Mouse (Mus musculus): Measurements from ENCODE around the gene Hsd17b3.
"Not testable (repeated sequence)": the region's sequence is repeated elsewhere in the genome, so short reads cannot be mapped to it uniquely, and the experiment has no call there.

Hsd17b3 gene

DNA sequence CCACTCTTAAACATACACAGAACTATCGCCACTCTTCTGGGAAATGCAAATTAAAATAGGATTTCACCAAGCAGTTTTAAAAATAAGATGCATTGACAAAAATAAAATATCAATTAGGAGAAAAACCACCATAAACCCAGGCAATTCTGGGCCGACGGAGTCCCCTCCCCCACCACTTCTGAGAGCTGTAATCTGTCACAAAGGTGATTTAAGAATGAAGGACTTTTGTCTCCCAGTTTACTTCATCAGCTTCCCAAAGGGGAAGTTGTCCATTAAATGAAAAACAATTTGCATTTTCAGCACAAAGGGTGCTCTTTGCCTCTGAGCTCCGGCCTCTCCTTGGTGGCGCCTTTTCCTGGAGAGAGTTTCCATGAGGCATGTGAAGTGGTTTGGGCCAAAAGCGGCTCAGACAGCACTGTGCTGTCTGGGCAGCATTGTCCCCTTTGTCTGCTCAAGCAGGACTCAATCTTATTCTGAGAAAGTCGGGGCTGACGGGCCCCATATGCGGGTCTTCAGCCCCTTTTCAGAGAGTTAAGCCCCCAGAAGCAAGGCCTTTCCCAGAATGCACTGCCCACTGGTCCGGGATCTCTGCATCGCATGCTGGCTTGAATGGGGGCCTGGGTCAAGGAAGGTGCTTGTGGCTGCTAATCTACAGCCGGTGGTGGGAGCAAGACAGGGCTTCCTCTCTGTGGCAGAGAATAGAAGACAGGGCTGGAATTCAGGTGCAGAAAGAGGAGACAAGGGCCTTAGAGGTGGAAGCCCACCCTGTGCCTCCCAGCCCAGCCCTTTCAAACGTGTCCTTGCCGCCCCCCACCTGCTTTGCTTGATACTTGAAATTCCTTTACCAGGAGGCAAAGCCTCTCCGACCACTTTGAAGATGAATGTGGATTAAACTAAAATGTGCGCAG is 7.8 kb downstream of the Hsd17b3 start:
- no peak for DNase-seq

DNA sequence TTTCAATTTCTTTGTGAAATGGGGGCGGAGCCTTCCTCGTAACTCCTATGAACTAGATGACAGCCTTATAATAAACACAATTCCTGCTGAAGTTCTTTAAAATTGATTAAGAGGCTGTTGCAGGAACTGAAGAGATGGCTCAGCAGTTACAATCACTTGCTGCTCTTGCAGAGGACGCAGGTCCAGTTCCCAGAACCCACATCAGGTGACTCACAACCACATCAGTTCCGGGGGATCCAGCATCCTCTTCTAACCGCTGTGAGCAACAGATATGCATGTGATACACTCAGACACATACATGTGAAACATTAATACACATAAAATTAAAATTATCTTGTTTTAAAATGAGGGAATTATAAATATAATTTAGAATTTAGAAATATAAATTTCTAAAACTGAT is 11.4 kb downstream of the Hsd17b3 start:
- no peak for DNase-seq

DNA sequence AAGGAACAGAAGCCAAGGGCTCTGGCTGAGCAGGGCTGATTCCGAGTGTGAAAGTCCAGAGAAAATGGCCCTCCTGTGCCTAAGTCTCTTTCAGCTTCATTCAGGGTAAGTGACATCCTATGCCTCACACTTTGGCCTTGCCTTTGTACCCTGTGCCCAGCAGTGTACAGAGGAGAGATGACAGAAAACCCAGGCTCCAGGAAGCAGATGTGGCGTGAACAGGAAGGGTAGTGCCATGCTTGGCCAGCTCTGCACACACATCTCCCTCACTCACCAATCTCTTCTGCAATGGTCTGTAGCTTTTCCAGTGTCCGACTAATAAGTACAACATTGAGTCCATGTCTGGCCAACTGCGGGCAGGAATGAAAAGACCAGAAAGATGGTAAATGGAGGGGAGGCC is 13.0 kb downstream of the Hsd17b3 start:
- DNase-seq, result no peak

DNA sequence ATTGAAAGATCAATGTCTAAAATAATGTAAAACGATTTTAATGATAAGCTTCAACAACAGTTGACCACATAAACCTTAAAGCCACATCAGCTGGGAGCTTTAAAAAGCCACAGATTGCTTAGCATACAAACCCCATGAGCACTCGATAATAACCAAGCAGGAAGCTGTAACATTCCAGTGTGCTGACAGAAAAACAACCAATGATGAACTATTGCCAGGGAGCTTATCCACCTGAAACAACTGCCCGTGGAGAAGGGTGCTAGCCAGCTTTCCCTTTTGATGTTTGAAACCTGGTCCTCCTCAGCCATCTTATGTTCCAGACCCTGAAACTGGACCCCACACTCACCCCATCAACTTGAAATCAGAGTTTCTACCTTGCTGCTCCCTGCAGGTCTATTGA is 22.4 kb downstream of the Hsd17b3 start:
- DNase-seq, result no peak

DNA sequence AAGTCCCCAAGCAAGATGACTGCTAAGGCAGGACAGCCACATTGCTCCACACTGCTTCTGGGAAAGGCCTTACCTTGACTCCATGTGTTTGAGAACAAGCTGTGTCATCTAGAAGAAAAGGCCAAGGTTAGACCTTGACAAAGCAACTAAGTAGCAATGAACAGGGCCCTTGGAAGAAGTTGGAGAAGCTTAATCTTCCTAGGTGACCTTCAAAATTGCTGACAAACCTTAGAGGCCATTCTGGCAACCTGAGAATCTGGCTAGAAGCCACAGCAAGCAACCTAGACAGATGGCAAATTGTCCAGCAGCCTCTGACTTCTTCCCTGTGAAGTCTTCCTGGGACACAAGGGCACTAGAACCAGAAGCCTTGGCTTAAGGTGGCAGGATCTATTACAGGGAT is 24.8 kb downstream of the Hsd17b3 start:
- no peak for DNase-seq

DNA sequence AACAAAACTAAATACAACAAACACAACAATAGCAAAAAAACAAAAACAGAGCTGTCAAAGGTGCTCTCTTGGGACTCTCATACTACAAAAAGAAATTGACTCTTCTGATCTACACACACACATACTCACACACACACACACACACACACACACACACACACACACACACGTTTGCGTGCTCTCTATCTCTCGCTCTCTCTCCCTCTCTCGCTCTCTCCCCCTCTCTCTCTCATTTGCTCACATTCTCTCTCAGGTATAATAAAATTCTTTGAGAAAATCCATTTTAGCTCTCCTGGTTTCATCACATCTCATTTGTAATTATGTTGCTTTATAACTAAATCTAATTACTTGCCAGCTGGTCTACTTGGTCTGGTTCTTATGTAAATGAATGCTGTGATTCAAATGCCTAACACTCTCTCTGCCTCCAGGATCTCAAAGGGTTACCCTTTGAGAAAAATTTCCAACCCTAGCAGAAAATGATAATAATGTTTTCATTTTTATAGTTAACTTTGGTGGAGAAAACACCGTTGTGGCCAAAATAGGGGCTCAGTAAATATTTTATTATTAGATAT is 28.0 kb downstream of the Hsd17b3 start:
- no peak for DNase-seq

DNA sequence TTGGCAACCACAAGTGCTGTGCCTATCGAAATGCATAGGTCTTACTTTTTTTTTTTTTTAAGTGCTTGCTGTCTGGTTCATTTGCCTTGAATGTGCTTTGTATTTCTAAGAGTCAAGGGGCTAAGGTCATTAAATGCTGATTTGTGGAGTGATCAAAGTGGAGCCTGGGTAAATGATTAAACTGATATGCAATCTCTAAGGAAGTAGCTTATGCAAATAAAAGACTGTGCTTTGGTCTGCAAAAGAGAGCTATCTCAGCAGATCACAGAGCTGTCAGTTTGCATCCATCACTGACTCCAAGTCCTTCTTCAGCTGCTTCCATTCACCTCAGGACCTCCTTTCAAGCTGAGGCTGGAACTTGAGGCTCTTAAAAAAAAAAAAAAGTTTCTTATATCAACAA is 35.1 kb downstream of the Hsd17b3 start:
- DNase-seq, result no peak

DNA sequence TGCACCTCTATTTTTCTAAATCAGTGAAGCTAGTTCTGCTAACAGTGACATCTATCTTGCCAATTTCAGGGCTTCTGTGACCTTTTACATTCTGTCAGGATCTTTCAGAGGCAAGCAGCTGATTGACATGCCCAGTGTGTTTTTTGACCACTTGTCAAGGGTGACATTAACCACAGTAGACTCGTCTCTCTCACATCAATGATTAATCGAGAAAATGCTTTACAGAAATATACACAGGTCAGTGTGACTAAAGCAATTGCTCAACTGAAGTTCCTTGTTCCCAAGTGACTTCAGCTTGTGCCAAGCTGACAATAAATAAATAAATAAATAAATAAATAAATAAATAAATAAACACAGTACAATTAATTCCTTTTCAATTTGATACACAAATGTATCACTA is 36.7 kb downstream of the Hsd17b3 start:
- not testable (repeated sequence) for DNase-seq

DNA sequence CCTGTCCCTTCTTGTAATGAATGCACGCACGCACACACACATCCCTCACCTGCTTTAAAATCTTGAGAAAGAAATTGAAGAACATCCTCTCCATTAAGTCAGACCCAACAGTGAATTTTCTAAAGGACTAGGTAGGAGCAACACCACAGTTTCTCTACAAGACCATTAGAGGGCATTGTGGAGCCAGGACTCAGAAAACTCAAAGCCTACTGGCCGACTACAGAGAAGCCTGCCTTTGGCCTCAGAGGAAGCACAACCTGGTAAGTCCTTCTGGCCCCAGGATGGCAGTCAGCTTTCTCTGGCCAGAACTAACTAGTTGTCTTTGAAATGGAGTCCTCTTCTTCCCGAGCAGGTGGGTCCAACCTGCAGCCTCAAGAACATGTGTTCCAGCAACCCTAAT is 38.1 kb downstream of the Hsd17b3 start:
- DNase-seq, result peak in 1 of 2 experiments; percentile 4

DNA sequence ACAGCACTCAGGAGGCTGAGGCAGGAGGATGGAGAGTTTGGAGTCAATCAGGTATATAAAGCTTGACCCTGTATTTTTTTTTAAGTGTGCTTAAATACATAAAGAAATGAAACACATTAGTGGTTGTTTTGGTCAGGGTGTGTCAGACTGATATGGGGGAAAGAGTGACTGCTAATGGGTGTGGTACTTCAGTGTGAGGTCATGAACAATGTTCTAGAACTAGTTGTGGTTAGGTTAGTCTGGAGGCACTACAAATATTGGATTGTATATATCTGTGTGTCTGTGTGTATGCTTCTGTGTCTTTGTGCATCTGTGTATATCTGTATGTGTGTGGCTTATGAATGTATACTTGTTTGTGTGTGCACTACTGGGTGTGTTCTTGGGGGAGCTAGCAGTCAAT is 39.5 kb downstream of the Hsd17b3 start:
- DNase-seq, result no peak

DNA sequence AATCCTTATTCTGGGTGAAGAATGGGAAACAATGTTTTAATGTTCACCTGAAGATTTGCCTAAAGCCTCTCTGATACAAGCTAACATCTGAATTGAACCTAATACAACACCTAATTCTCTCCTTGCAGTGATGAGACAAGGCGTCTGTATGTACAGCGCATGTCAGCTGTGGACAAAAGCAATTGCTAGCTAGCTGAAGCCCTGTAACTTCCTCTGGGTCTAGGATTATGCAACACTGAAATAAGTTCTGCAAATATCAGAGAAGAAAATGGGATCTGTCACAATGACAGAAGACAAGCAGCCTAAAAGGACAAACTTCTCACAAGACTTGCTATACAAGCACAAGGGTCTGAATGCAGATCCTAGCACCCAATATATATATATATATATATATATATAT is 40.6 kb downstream of the Hsd17b3 start:
- DNase-seq, result no peak

DNA sequence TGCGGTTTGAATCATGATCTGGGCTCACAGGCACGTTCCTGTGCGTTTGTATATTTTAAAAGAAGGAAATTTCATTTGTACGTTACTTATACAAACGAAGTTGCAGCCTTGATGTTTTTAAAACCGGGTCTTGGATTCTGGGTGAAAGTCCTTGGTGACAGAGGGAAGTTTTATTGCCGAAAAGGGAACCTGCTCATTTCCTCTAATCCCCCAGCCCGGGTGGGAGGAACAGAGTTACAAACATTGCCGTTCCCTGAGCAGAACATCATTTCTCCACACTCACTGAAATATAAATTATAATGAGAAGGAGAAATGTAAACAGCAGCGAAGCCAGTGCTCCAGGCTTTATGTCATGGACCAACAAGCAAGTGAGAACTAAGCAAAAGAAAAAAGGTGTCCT is 49.1 kb downstream of the Hsd17b3 start:
- no peak for DNase-seq

DNA sequence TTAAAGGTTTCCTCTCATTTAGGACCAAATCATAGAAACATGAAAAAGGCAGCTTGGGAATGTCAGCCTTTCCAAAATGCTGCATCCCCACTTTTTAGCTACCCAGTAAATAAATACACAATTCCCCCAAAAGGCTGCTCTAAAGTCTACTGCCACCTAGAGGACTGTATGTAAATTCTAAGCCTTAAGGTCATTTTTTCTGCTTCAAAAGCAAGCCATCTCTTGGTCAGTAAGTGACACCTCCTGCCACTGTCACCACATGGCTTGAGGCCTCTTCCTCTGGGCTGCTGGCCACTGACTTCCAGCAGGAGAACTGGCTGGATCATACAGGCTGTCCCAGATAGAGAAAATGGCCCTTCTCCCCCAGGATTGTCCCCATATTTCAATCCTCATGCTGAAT is 50.9 kb downstream of the Hsd17b3 start:
- DNase-seq, result peak in 1 of 2 experiments; percentile 39

DNA sequence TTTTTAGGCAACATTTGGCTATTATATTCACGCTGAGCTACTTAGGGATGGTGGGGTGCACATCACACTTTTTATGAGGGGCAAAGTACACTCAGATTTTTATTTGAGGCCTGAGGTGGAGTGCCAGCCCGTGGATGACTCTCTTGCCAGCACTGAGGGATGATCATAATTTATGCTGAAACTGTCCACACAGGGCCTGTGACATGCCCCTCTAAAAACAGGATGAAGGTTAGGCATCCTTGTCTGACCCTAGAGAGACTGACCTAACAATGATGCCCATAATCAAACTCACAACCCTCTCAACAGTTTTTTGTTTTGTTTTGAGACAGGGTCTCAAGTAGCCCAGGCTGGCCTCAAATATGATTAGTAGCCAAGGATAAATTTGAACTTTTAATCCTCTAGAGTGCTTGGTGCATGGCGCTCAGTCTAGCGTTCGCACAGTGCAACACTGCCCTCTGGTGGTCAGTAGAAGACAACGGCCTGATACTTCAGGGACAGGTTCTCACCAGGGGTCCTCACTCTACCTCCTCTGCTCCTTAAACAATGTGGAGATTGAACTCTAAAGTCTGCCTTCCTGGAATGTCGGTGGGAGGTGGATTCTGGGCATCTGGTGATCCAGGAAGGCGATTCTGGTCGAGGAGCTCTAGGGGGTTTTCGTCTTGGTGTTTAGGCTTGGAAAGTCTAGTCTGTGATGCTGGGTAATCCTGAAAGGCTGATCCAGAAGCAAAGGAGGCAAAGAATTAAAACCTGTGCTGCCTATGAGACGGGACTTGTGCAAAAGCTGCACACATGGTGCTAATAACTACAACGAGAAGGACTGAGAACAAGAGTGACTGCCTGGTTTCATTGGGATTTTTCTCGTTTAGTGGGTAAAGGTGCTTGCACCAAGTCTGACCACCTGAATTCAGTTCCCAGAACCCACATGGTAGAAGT is 52.7 kb downstream of the Hsd17b3 start:
- DNase-seq, result peak; percentile 74 to 85

DNA sequence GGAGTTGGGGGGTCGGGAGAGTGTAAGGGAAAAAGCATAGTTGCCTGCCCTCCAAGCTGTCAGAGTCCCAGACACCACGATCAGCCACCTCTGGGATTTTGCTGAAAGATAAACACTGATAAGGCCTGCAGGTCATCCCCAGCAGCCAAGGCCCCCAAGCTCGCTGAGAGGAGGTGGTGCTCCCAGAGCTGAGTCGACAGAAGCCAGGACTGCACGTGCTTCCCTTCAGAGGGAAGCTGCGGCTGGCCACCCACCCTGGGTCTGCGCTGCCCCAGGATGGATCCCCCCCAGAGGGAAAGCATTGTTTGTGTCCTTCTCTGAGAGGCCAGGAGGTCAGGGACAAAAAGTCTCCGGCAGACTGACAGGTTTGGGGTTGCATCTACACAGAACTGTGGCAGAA is 54.0 kb downstream of the Hsd17b3 start:
- DNase-seq, result no peak

DNA sequence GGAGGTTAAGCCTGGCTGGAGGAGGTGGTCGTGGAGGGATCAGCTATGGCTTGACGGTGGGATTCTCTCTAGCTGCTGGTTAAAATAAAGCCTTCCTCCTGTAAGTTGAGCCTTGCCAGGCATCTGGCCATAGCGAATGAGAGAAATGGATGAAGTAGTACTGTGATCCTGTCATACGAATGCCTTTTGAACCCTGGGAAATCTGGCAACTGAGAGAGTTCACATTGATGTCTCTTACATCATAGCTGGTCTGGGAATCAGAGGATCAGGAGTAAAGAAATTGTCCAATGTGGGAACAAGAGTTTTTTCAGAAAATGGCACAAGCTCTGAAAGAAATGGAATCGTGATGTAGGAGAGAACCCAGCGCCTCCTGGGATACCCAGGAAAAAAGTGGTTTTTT is 55.1 kb downstream of the Hsd17b3 start:
- no peak for DNase-seq

DNA sequence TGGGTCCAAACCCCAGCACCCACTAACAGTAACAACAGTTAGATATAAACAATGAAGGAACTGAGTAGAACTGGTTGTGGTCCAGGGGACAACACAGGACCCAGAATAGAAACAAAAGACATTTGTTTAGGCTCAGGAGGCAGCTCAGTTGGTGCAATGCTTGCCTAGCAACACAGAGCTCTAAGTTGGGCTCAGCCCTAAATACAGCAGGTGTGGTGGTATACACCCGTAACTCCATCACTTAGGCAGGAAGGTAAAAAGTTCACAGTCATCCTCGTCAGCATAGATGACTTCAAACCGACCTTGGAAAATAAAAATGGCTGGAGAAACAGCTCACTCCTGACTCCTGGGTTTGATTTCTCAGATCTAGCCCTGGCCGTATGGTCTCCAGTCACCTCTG is 55.8 kb downstream of the Hsd17b3 start:
- DNase-seq, result no peak

DNA sequence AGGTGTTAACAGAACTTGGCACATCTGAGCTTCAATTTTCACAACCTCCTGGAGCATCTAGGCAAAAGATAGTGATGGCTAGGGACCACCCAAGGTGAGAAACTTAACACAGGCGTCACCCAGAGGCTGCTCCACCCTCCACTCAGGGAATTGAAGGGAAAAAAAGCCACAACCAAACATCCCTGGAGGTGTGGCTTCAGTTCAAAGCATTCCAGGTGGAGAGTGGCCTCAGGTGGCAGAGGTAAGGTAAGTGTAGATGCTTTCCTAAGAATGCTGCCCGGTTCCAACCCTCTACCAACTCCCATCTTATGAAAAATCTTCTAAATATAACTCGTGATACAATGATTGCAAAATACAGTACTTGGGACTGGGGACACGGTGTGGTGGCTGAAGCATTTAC is 57.8 kb downstream of the Hsd17b3 start:
- DNase-seq, result no peak

DNA sequence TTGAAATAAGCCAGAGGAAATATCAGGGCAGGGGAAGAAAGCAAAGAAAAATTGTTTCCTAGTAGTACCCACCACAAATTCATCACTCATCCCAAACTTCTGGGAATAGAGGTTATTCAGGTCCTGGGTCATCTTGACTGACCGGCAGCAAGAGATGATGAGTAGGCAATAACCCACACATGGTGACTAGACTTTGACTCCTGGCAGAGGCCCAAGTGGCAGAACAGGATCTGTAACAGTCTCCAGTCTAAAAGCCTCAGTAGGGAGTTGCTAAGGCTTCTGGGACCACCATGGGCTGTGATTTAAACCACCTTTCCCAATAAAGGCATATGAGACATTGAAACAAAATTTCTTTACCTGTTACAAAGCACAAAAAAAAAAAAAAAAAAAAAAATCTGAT is 58.2 kb downstream of the Hsd17b3 start:
- no peak for DNase-seq

DNA sequence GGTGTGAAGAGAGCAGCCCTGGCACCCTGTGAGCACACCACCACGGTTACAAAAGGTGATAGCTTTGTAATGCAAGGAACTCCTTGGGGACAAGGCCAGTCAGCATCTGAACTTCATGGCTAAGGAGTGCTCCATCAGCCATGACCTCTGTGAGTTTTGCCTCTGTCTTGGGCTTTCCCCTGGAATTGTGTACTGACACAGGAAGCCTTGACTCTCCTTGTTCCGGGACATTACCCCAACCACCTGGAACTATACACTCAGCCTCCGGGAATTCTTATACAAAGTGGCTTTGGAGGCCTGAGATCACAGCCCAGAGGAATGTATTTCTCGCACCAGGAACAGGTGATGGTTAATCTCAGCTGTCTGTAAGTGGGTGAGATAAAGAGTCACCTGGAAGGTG is 64.2 kb downstream of the Hsd17b3 start:
- DNase-seq, result no peak

DNA sequence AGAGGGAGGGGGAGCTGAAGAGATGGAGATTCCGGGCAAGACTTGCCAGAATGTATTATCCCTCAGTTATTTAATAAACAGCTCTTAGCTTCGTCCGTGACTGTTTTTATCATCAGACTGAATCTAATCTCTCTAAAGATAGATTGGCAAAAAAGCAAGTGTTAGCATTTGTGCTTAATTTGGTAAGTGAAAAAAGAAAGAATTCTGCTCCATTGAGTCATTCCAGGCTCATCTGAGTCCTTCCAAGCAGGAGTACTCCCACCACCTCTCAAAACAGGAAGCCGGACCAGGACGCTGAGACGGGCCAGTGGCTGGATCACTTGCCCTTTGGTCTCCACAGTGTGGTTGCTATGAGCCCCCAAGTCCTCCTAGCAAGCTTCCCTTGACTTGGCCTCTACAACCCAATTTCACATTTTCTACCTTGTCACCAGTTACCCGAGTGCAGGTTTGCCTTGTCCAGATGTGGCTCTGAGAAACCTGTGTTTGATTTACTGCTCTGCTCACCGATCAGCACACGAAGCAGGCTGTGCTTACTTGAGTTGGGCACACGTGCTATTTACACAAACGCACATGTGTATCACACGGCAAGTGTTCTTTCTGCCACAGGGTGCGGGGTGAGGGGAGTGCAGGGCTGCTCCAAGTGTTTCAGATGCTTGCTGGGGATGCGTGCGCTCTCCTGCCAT is 66.1 kb downstream of the Hsd17b3 start:
- no peak for DNase-seq

DNA sequence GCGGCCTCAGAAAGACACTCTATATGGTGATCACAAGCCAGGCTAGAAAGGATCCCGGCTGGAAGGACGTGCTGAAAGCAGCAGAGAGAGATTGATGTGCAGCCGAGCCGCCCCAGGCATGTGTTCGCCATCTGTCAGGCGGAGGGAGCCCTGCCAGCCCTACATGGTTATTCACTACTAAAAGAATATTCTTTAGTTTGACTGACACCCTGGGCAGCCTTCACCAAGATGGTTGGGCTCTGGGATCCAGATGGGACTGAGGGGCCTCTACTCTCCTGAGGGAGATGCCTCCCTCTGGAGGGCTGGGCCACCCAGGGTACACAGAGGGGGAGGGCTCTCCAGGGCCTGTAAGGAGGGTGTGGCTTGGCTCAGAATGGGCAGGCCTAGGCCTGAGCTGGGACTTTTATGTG is 68.1 kb downstream of the Hsd17b3 start:
- DNase-seq, result peak; percentile 85 to 89
